Mouse (Mus musculus): Measurements from ENCODE around the gene Cdnf.

Cdnf gene

GRCm38 (mm10) chr2:3512552-3513454, at the start of gene Cdnf, which contains the start of the genes Gm45902 and Hspa14:
Gene Cdnf (plus strand): TSS chr2:3513030.
Gene Gm45902 (minus strand): TSS chr2:3512790.
Gene Hspa14 (minus strand): TSS chr2:3512814.
- peak; percentile 98 for DNase-seq (ENCODE audit: low spot score in 2 of 2)

GRCm38 (mm10) chr2:3473891-3474290, 38.9 kb upstream of the Cdnf start:
- DNase-seq (ENCODE audit: low spot score in 2 of 2): no peak

GRCm38 (mm10) chr2:3474361-3474805, 38.4 kb upstream of the Cdnf start:
- DNase-seq (ENCODE audit: low spot score in 2 of 2): peak in 1 of 2 experiments; percentile 56

GRCm38 (mm10) chr2:3474861-3475283, 38.0 kb upstream of the Cdnf start, which contains the start of gene Suv39h2:
Gene Suv39h2 (minus strand): TSS chr2:3475031.
- peak; percentile 83 to 94 for DNase-seq (ENCODE audit: low spot score in 2 of 2)

GRCm38 (mm10) chr2:3475746-3476251, 37.0 kb upstream of the Cdnf start:
- no peak for DNase-seq (ENCODE audit: low spot score in 2 of 2)

GRCm38 (mm10) chr2:3480239-3480638, 32.6 kb upstream of the Cdnf start:
- no peak for DNase-seq (ENCODE audit: low spot score in 2 of 2)

- no peak for DNase-seq (ENCODE audit: low spot score in 2 of 2)
Measured at GRCm38 (mm10) chr2:3489816-3490215, 23.0 kb upstream of the Cdnf start.

GRCm38 (mm10) chr2:3493833-3494409, 18.9 kb upstream of the Cdnf start:
- DNase-seq (ENCODE audit: low spot score in 2 of 2): no peak

GRCm38 (mm10) chr2:3499543-3499942, 13.3 kb upstream of the Cdnf start:
- no peak for DNase-seq (ENCODE audit: low spot score in 2 of 2)

GRCm38 (mm10) chr2:3500886-3501285, 11.9 kb upstream of the Cdnf start:
- DNase-seq (ENCODE audit: low spot score in 2 of 2): no peak

- no peak for DNase-seq (ENCODE audit: low spot score in 2 of 2)
Measured at GRCm38 (mm10) chr2:3512076-3512475, 754 bp upstream of the Cdnf start.

- DNase-seq (ENCODE audit: low spot score in 2 of 2): no peak
Measured at GRCm38 (mm10) chr2:3522558-3522957, 9.7 kb downstream of the Cdnf start.

GRCm38 (mm10) chr2:3526288-3526687, 13.5 kb downstream of the Cdnf start:
- DNase-seq (ENCODE audit: low spot score in 2 of 2): no peak

- DNase-seq (ENCODE audit: low spot score in 2 of 2): no peak
Measured at GRCm38 (mm10) chr2:3541307-3542079, 28.7 kb downstream of the Cdnf start.

- no peak for DNase-seq (ENCODE audit: low spot score in 2 of 2)
Measured at GRCm38 (mm10) chr2:3546055-3546454, 33.2 kb downstream of the Cdnf start.

GRCm38 (mm10) chr2:3546588-3546987, 33.8 kb downstream of the Cdnf start:
- peak in 1 of 2 experiments; percentile 34 for DNase-seq (ENCODE audit: low spot score in 2 of 2)

GRCm38 (mm10) chr2:3570186-3570585, 57.4 kb downstream of the Cdnf start, which contains the start of gene Fam107b:
Gene Fam107b (plus strand): TSS chr2:3570488.
- DNase-seq (ENCODE audit: low spot score in 2 of 2): no peak

GRCm38 (mm10) chr2:3570606-3571005, 57.8 kb downstream of the Cdnf start:
- DNase-seq (ENCODE audit: low spot score in 2 of 2): no peak

- DNase-seq (ENCODE audit: low spot score in 2 of 2): no peak
Measured at GRCm38 (mm10) chr2:3573883-3574282, 61.1 kb downstream of the Cdnf start.

- DNase-seq (ENCODE audit: low spot score in 2 of 2): no peak
Measured at GRCm38 (mm10) chr2:3575140-3575539, 62.3 kb downstream of the Cdnf start.

Data from left cerebral cortex, adult 9 months (tissue).